Mouse (Mus musculus): ENCODE results near the gene Gm49027. TPM values are rescaled to one million over a fixed set of nuclear protein-coding genes. Genes with fewer than 3 reads are reported as not detected.
A peak's percentile ranks its signal among the peaks of the same experiment; 100 is the strongest.

Gm49027 gene
- polyA plus RNA-seq, 1 experiment from 2014 or later: 0.27 TPM

GRCm38 (mm10) chr5:123489112-123489785, 36.0 kb downstream of the Gm49027 start, which contains the start of the genes Lrrc43 and Il31:
TSS of gene Lrrc43 (plus strand) at chr5:123489305.
TSS of gene Il31 (minus strand) at chr5:123489489.
- 9% methylated on average over 25 of the region's 25 CpGs for WGBS
- H3K4me1 ChIP-seq (ENCODE audit: control insufficient read depth, insufficient read depth, low read length): 0 out of 2 replicates have a peak, but pooled peaks cover 4% of the 10 kb centered on the region
- H3K27ac ChIP-seq (ENCODE audit: low read depth, low read length): no peak within 1 kb of the TSS
- no peak within 1 kb of the TSS for H3K9ac ChIP-seq (ENCODE audit: low read length)
- DNase-seq (ENCODE audit: low spot score): peak; percentile 70
- H3K9me3 ChIP-seq (ENCODE audit: control insufficient read depth, low read length): no peaks in the 10 kb centered on the region
- H3K4me2 ChIP-seq (ENCODE audit: low read depth): peak within 1 kb of the TSS; percentile 45
- 0 out of 2 replicates have a peak within 1 kb of the TSS, but pooled peaks have one; percentile 7 for H3K4me3 ChIP-seq (ENCODE audit: low read depth, low read length)
- H3K36me3 ChIP-seq (ENCODE audit: control insufficient read depth, insufficient read depth, low read length): no peaks in the 10 kb centered on the region
- 0 out of 2 replicates have a peak, but pooled peaks have one; percentile 41 for ATAC-seq (ENCODE audit: insufficient read depth, low FRiP score, low TSS enrichment)
- H3K27me3 ChIP-seq (ENCODE audit: control insufficient read depth, insufficient read depth, low read length): no peaks in the 10 kb centered on the region

DNA sequence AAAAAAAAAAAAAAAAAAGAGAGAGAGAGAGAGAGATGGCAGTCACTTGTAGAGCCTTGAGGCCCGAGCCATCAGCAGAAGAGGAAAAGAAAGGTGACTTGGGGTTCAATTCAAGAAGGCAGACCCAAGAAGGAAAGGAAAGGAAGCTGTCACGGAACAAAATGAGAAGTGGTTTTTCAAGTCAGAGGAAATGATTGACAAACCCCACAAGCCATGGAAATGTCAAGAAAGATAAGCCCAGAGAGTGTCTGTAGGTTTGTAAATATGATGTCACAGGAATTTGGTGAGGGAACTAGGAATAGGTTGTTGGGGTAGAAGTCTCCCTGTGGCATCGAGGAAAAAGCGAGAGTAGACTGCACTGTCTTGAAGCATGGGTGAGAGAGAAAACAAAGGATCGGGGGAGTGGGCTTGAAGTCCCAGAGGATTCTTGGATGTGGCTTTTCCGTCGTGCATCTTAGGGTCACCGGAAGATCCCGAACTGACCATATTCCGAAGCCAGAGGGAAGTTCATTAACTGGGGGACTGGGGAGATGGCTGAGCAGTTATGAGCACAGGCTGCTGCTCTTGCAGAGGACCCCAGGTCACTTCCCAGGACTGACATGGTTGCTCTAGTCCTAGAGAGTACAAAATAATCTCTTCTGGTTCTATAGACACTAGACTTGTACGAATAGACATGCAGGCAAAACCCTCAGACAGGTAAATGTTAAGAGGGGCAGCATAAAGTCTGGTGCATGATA, 37.5 kb downstream of the Gm49027 start:
- no peak overlapping the region for H3K27ac ChIP-seq (ENCODE audit: low read depth, low read length)
- 0 out of 2 replicates have a peak, but pooled peaks cover 4% of the 10 kb centered on the region for H3K4me1 ChIP-seq (ENCODE audit: control insufficient read depth, insufficient read depth, low read length)
- WGBS: 87% methylated on average over 11 of the region's 11 CpGs
- ATAC-seq (ENCODE audit: insufficient read depth, low FRiP score, low TSS enrichment) (no peak), DNase-seq (ENCODE audit: low spot score) (no peak)
- no peaks in the 10 kb centered on the region for H3K27me3 ChIP-seq (ENCODE audit: control insufficient read depth, insufficient read depth, low read length)
- no peak overlapping the region for H3K9ac ChIP-seq (ENCODE audit: low read length)
- no peak overlapping the region for H3K4me3 ChIP-seq (ENCODE audit: low read depth, low read length)
- no peaks in the 10 kb centered on the region for H3K36me3 ChIP-seq (ENCODE audit: control insufficient read depth, insufficient read depth, low read length)
- H3K4me2 ChIP-seq (ENCODE audit: low read depth): no peak overlapping the region
- no peaks in the 10 kb centered on the region for H3K9me3 ChIP-seq (ENCODE audit: control insufficient read depth, low read length)

DNA sequence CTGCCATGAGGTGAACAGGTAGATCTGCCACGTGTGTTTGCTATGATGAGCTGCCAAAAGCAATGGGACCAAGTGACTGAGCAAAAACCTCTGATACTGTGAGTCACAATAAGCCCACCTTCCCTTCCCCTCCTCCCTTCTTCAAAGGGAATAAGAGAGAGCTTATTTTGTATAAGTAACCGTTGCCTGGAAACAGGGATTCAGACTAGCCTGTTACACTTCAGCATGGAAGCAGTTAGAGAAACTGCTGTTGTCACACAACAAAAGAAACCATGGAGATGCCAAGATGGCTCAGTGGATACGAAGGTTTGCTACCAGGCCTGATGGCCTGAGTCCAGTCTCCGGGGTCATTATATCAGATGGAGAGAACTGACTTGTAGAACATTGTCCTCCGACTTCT, 51.5 kb downstream of the Gm49027 start:
- Histone ChIP-seq H3K36me3 (ENCODE audit: control insufficient read depth, insufficient read depth, low read length) (no peaks in the 10 kb centered on the region), H3K9me3 (ENCODE audit: control insufficient read depth, low read length) (no peaks in the 10 kb centered on the region), H3K4me1 (ENCODE audit: control insufficient read depth, insufficient read depth, low read length) (no peaks in the 10 kb centered on the region), H3K9ac (ENCODE audit: low read length) (no peak overlapping the region), H3K27me3 (ENCODE audit: control insufficient read depth, insufficient read depth, low read length) (no peaks in the 10 kb centered on the region), H3K27ac (ENCODE audit: low read depth, low read length) (no peak overlapping the region), H3K4me2 (ENCODE audit: low read depth) (no peak overlapping the region), H3K4me3 (ENCODE audit: low read depth, low read length) (no peak overlapping the region)
- no peak for DNase-seq (ENCODE audit: low spot score)
- ATAC-seq (ENCODE audit: insufficient read depth, low FRiP score, low TSS enrichment): no peak
- WGBS: 70% methylated on average over 5 of the region's 5 CpGs

DNA sequence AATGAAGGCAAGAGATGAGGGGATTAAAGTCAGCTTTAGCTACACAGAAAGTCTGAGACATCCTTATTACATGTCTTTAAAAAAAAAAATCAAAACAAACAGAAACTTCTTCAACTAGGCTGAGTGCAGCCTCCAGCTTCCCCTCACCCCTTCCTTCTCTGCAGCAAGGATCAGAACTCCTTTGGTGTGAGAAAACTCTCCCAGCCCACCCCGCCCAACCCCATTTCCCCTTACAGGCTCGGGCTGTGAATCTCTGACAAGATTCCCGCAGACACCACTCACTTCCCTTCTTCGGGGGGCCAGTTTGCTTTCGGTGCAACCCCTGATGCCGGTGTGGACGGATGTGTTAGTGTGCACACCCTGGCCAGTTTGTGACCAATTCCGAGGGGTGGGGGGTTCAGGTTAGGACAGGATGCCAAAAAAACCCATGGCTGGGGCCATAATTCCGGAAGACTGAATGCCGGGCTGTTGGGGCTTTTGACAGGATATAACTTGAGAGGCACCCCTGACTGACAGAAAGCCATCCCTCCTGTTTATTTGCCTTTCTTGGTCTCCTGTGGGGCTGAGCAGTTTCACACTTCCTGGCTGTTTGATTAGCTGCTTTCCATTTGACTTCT, 54.4 kb downstream of the Gm49027 start:
- Histone ChIP-seq H3K4me3 (ENCODE audit: low read depth, low read length) (no peak overlapping the region), H3K4me2 (ENCODE audit: low read depth) (no peak overlapping the region; the same call in 1 of the 2 replicates), H3K36me3 (ENCODE audit: control insufficient read depth, insufficient read depth, low read length) (no peaks in the 10 kb centered on the region), H3K9ac (ENCODE audit: low read length) (no peak overlapping the region; the same call in 1 of the 2 replicates), H3K4me1 (ENCODE audit: control insufficient read depth, insufficient read depth, low read length) (no peaks in the 10 kb centered on the region), H3K9me3 (ENCODE audit: control insufficient read depth, low read length) (no peaks in the 10 kb centered on the region), H3K27me3 (ENCODE audit: control insufficient read depth, insufficient read depth, low read length) (no peaks in the 10 kb centered on the region), H3K27ac (ENCODE audit: low read depth, low read length) (no peak overlapping the region)
- 40% methylated on average over 10 of the region's 10 CpGs for WGBS
- ATAC-seq (ENCODE audit: insufficient read depth, low FRiP score, low TSS enrichment) (no peak), DNase-seq (ENCODE audit: low spot score) (peak; percentile 11)

- DNase-seq (ENCODE audit: low spot score) (no peak), ATAC-seq (ENCODE audit: insufficient read depth, low FRiP score, low TSS enrichment) (no peak)
- Histone ChIP-seq H3K4me3 (ENCODE audit: low read depth, low read length) (no peak overlapping the region), H3K27me3 (ENCODE audit: control insufficient read depth, insufficient read depth, low read length) (no peaks in the 10 kb centered on the region), H3K9ac (ENCODE audit: low read length) (no peak overlapping the region), H3K27ac (ENCODE audit: low read depth, low read length) (no peak overlapping the region), H3K36me3 (ENCODE audit: control insufficient read depth, insufficient read depth, low read length) (no peaks in the 10 kb centered on the region), H3K4me2 (ENCODE audit: low read depth) (no peak overlapping the region), H3K9me3 (ENCODE audit: control insufficient read depth, low read length) (no peaks in the 10 kb centered on the region), H3K4me1 (ENCODE audit: control insufficient read depth, insufficient read depth, low read length) (no peaks in the 10 kb centered on the region)
- WGBS: 95% methylated on average over 1 of the region's 1 CpGs
Measured at GRCm38 (mm10) chr5:123464638-123465037, 60.6 kb downstream of the Gm49027 start.

Small RNA genes lying within 50 kb of the gene (microRNA-seq; reads per million reads assigned to microRNA genes)
- gene Mir7647: not detected

Other genes starting within 250 kb of the Gm49027 start
- 55.9 and 56.7 TPM in 2 replicates for gene Bcl7a, start 181.7 kb downstream of the Gm49027 start, polyA plus RNA-seq (2014; fragmentation: Nextera tagmentation; extraction: Ambion mirVana)
- 22.6 TPM in 2 replicates for gene Mlxip, start 130.7 kb downstream of the Gm49027 start, polyA plus RNA-seq (2014; fragmentation: Nextera tagmentation; extraction: Ambion mirVana)
- gene Lrrc43, start 36.2 kb downstream of the Gm49027 start, polyA plus RNA-seq (2014; fragmentation: Nextera tagmentation; extraction: Ambion mirVana): not detected in 2 replicates
- gene Il31, start 36.0 kb downstream of the Gm49027 start, polyA plus RNA-seq (2014; fragmentation: Nextera tagmentation; extraction: Ambion mirVana): not detected in 2 replicates
- gene B3gnt4, start 15.0 kb downstream of the Gm49027 start, polyA plus RNA-seq (2014; fragmentation: Nextera tagmentation; extraction: Ambion mirVana): 1.4 and 1.5 TPM in 2 replicates
- gene Diablo, start 1.3 kb downstream of the Gm49027 start, polyA plus RNA-seq (2014; fragmentation: Nextera tagmentation; extraction: Ambion mirVana): 142 and 143 TPM in 2 replicates
- 38.8 and 39.7 TPM in 2 replicates for gene Vps33a, start 47.5 kb upstream of the Gm49027 start, polyA plus RNA-seq (2014; fragmentation: Nextera tagmentation; extraction: Ambion mirVana)
- 45.1 and 52.2 TPM in 2 replicates for gene Clip1, start 159.1 kb upstream of the Gm49027 start, polyA plus RNA-seq (2014; fragmentation: Nextera tagmentation; extraction: Ambion mirVana)
- gene Zcchc8, start 195.6 kb upstream of the Gm49027 start, polyA plus RNA-seq (2014; fragmentation: Nextera tagmentation; extraction: Ambion mirVana): 71.3 and 80.5 TPM in 2 replicates
- 154 and 166 TPM in 2 replicates for gene Rsrc2, start 223.9 kb upstream of the Gm49027 start, polyA plus RNA-seq (2014; fragmentation: Nextera tagmentation; extraction: Ambion mirVana)
- gene Kntc1, start 224.2 kb upstream of the Gm49027 start, polyA plus RNA-seq (2014; fragmentation: Nextera tagmentation; extraction: Ambion mirVana): 30.8 and 36.2 TPM in 2 replicates

All from neural tube, embryonic 11.5 days (tissue).